Mouse (Mus musculus) T-helper 2 cell (primary cell): ENCODE data around the gene Arhgap22.

Experiments used
- in situ Hi-C: fragments of 300-600 bp; cut with MboI, MseI; formaldehyde crosslinking; loops from one replicate; pipeline ENCODE4 v1.15.1; 2025; ENCODE audit warnings: high pct_unique_total_duplicates

Arhgap22 gene

GRCm38 (mm10) chr14:33213823-33214766, at the start of gene Arhgap22:
Arhgap22 (plus strand) TSS chr14:33214026.
- in situ Hi-C loops: loop anchor here (5.0 kb wide), 1 partner anchor 163 kb away; no protein-coding TSS in a partner anchor

GRCm38 (mm10) chr14:33168750-33169149, 45.1 kb upstream of the Arhgap22 start:
- in situ Hi-C loops: no loop called here

GRCm38 (mm10) chr14:33171942-33172341, 41.9 kb upstream of the Arhgap22 start:
- in situ Hi-C loops: no loop called here

GRCm38 (mm10) chr14:33175059-33175821, 38.6 kb upstream of the Arhgap22 start:
- in situ Hi-C loops: no loop called here

- in situ Hi-C loops: no loop called here
Measured at GRCm38 (mm10) chr14:33180102-33180501, 33.7 kb upstream of the Arhgap22 start.

- in situ Hi-C loops: no loop called here
Measured at GRCm38 (mm10) chr14:33185068-33185800, 28.6 kb upstream of the Arhgap22 start, which contains the start of gene Wdfy4. Wdfy4 (minus strand) TSS chr14:33185508.

- in situ Hi-C loops: no loop called here
Measured at GRCm38 (mm10) chr14:33187201-33187600, 26.6 kb upstream of the Arhgap22 start.

- in situ Hi-C loops: no loop called here
Measured at GRCm38 (mm10) chr14:33189230-33189629, 24.6 kb upstream of the Arhgap22 start.

- in situ Hi-C loops: no loop called here
Measured at GRCm38 (mm10) chr14:33189849-33190423, 23.9 kb upstream of the Arhgap22 start.

GRCm38 (mm10) chr14:33190646-33191045, 23.2 kb upstream of the Arhgap22 start:
- in situ Hi-C loops: no loop called here

GRCm38 (mm10) chr14:33193762-33194161, 20.1 kb upstream of the Arhgap22 start:
- in situ Hi-C loops: no loop called here

- in situ Hi-C loops: no loop called here
Measured at GRCm38 (mm10) chr14:33194241-33194640, 19.6 kb upstream of the Arhgap22 start.

- in situ Hi-C loops: no loop called here
Measured at GRCm38 (mm10) chr14:33202161-33202560, 11.7 kb upstream of the Arhgap22 start.

- in situ Hi-C loops: no loop called here
Measured at GRCm38 (mm10) chr14:33202885-33203284, 10.9 kb upstream of the Arhgap22 start.

GRCm38 (mm10) chr14:33203777-33204176, 10.0 kb upstream of the Arhgap22 start:
- in situ Hi-C loops: no loop called here

- in situ Hi-C loops: no loop called here
Measured at GRCm38 (mm10) chr14:33205280-33205965, 8.4 kb upstream of the Arhgap22 start.

GRCm38 (mm10) chr14:33207011-33207410, 6.8 kb upstream of the Arhgap22 start:
- in situ Hi-C loops: no loop called here

GRCm38 (mm10) chr14:33208331-33208730, 5.5 kb upstream of the Arhgap22 start:
- in situ Hi-C loops: no loop called here

- in situ Hi-C loops: loop anchor here (5.0 kb wide), 1 partner anchor 166 kb away; no protein-coding TSS in a partner anchor
Measured at GRCm38 (mm10) chr14:33210806-33211205, 3.0 kb upstream of the Arhgap22 start.

- in situ Hi-C loops: loop anchor here (5.0 kb wide), 1 partner anchor 165 kb away; no protein-coding TSS in a partner anchor
Measured at GRCm38 (mm10) chr14:33212271-33212957, 1.4 kb upstream of the Arhgap22 start.
